Mouse (Mus musculus) cerebral cortex, adult 2 months (tissue): ENCODE measurements around the gene Olfr902.

ENCODE experiments used
- WGBS: fragments of 180-500 bp; shearing (Covaris S2); methylation state at CpG from one replicate; pipeline ENCODE4 v1.1.7; 2018; 5-methylcytosine and 5-hydroxymethylcytosine counted together

Gene Olfr902

DNA sequence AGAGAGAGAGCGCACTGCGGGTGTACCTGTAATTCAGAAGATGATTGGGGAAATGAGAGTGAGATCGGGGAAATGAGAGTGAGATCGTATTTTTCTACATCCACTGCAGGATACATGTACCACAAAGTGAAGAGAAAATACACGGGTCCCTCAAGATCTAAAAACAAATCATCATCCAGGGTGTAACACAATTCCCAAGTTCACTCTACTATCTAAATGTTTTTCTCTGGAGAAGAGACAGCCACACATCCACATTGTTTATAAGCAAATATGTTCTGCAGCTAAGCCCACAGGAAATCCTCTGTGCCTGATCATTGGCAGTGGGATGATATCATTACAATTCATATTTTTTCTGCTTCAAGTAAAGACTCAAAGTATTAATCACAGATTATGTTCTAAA, at the start of gene Olfr902:
Olfr902 (plus strand) TSS at position 301 of the 400 bp plus-strand sequence.
- 85% methylated on average over 5 of the region's 5 CpGs for WGBS

DNA sequence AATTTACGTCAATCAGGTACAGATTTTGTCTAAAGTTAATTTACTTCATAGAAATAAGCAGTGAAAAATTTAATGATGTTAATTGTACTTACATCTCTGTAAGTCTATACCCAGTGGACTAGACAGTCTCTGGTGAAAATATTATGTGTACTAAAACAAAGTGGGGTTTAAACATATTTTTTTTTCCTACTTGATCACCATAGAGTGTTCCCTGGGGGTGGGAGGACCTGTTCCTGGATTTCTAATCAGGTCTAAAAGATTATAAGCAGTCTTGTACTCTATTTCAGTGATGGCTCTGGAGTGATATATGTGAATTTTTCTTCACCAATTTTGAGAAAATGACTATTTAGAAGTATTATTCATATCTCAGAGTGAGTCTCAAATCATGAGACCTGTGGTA, 46.1 kb upstream of the Olfr902 start, which contains the start of gene Olfr147:
Olfr147 (plus strand) TSS at position 301 of the 400 bp plus-strand sequence.
- 78% methylated on average over 1 of the region's 1 CpGs for WGBS

DNA sequence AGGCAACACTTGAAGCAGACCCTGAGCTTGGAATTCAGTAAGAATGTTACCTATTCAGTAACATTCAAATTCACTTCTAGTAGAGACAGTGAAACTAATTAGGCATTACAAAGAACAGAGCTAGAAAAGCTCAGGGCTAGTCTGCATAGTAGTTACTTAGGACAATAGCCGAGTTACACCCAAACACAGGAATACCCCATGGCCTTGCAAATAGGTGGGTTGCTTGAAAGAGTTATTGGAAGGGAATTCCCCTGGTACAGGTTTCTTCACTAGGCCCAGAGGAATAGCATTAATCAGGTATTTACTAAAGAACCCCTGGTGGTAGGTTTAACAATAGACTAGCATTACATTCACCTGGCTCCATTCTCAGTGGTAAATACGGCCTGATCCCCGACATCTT, 40.0 kb upstream of the Olfr902 start:
- 87% methylated on average over 3 of the region's 3 CpGs for WGBS

DNA sequence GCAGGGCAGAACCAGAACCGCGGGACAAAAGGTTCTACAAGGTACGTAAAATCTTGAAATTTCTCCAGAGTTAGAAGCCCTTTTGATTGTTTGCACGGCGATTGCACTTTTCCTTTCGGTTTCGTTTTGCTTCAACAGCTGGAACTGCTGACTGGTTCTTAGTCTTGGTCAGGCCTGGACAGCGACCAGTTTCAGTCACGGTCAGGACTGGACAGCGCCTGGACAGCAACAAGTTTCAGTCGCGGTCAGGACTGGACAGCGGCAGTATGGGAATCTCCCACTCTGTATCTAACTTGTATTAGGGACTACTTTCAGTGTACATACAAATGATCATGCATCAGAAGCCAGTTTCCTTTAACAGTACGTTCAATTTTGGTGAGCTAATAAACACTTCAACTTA, 34.0 kb upstream of the Olfr902 start:
- 95% methylated on average over 14 of the region's 14 CpGs for WGBS

DNA sequence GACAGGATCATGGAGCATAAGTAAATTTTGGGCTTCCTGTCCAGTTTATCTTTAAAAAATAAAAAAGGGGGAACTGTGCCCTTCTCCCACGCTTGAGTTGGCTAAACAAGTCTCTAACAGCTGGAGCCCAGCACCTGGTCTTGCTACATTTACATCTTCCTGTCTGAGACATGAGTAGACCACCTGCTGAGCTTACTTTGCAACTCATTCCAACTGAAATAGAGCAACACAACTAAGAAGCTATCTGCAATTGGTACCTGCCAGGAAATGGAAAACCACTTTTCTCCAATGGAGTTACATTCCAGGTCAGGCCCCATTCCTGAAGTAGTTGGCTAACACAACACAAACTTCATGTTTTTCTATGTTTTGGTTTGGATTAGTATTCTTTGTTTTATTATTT, 20.4 kb upstream of the Olfr902 start:
- 57% methylated on average over 1 of the region's 1 CpGs for whole genome bisulfite sequencing

DNA sequence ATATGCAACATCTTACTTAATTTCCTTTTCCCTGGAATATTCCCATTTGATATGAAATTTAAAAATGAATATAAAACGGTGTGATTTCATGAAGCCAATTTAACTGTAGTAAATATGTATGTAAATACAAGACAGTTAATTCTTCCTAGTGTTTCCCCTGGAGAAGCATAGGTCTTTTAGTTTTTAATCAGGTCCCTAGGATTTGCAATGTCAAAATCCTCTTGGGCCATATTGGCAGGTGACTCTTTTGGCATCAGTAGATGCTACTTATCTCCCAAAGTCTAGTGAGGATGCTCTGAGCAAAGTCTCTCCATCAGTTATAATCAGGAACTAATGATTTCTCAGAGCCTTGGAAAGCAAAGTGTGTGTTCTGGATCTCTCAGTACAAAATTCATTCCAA, 18.3 kb upstream of the Olfr902 start, which contains the start of gene Olfr901:
Olfr901 (plus strand) TSS at position 301 of the 400 bp plus-strand sequence.
- 85% methylated on average over 1 of the region's 1 CpGs for WGBS

DNA sequence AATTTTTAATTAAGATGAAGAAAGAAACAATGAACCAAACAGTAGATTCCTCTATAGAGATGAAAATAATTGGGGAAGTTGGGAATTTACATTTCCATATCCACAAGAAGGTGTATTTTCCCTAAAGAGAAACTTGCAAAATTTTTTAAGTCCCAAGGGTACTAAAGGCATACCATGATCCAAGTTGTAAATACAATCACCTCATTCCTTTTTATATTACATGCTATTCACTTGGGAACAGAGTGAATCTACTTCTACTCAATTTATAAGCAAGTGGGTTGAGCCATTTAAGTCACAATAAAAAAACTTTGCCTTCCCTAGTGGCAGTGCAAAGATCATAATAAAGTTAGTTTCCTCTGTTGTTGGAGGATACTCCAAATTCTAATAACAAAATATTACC, 15.4 kb downstream of the Olfr902 start, which contains the start of gene Olfr904:
Olfr904 (plus strand) TSS at position 301 of the 400 bp plus-strand sequence.

DNA sequence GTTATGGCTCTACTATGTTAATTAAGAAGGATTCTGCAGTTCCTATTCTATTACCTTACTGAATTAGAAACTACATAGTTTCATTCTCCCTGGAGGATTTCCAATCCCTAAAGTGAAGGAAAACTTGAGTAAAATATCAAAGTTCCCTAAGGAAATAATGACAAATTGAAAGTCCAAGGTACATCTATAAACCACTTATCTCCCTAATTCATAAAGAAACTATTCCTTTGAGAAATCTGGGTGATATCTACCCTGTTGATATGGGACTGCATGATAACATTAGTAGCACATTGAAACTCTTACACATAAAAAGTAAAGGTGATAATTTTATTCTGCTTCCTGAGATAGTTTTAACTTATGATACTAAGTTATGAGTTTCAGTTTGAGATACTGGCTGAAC, 23.4 kb downstream of the Olfr902 start, which contains the start of gene Olfr905:
Olfr905 (plus strand) TSS at position 301 of the 400 bp plus-strand sequence.

DNA sequence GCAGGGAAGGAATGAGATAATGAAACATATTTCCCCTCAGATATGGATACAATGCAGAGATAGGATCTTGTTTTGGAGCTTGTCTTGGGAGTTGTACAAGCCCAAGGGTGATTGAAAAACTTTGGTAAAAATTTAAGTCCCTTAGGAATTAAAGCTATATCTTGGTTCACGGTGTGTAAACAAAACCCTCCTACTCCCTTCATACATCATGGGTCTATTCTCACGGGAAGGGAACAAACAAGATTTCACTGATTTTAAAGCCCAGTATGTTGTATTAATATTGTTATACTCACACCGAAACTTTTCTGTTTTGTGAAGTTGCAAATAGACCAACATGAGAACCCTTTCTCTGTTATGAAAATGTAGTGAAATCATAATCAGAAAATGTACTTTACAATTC, 39.3 kb downstream of the Olfr902 start, which contains the start of gene Olfr906:
Olfr906 (plus strand) TSS at position 301 of the 400 bp plus-strand sequence.
- whole genome bisulfite sequencing: 84% methylated on average over 3 of the region's 3 CpGs

DNA sequence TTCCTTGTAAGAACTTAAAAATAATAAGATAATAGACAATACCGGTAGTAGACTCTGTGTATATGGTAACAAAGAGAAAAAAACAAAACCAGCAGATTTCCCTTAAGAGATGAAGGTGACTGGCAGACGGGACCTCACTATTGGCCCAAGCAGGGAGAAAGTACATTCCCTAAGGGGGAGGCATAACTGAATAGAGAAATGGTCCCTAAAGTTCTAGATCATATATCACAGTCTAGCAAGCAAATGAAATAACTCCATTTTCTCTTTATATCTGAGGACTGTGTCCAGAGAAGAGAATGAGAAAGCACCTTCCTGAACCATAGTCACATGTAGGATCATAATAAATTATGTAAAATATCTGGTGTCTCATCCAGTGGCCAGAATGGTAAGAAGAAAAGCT, 48.0 kb downstream of the Olfr902 start, which contains the start of gene Olfr907:
Olfr907 (plus strand) TSS at position 301 of the 400 bp plus-strand sequence.
- WGBS: 84% methylated on average over 2 of the region's 2 CpGs
